Mouse (Mus musculus) 3134 (cell line): ENCODE measurements around the gene Rad1.
"Not testable (repeated sequence)": the region's sequence is repeated elsewhere in the genome, so short reads cannot be mapped to it uniquely, and the experiment has no call there.

Experiments
- DNase-seq: peaks from one replicate; pipeline ENCODE4 v3.0.0-alpha.2; 2011; ENCODE audit warnings: low spot score; ENCODE audit not compliant: insufficient read length; ENCODE audit errors: extremely low read depth

Rad1 gene

GRCm38 (mm10) chr15:10500838-10501719 is 15.3 kb downstream of the Rad1 start:
- DNase-seq, result no peak

DNA sequence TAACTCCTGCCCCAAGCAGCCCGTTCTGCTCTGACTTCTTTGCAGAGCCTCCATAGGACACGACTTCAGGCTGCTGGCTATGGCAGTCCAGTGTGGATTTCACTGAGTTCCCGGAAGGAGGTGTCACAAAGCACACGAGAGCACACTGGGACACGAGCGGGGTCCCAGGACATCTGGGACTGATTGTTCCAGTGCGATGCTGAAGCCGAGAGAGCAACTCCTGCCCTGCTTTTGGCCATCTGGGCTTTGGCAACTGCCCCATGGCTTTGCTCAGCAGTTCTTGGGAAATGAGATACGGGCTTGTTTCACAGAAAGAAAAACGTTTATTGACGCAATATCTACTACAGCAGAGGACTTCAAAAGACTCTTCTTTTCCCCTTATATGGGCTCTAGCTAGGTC is 20.3 kb downstream of the Rad1 start:
- no peak for DNase-seq

- DNase-seq, result no peak
Measured at GRCm38 (mm10) chr15:10515166-10515565, 29.3 kb downstream of the Rad1 start.

- peak; percentile 14 for DNase-seq
Measured at GRCm38 (mm10) chr15:10525896-10526295, 40.1 kb downstream of the Rad1 start.

DNA sequence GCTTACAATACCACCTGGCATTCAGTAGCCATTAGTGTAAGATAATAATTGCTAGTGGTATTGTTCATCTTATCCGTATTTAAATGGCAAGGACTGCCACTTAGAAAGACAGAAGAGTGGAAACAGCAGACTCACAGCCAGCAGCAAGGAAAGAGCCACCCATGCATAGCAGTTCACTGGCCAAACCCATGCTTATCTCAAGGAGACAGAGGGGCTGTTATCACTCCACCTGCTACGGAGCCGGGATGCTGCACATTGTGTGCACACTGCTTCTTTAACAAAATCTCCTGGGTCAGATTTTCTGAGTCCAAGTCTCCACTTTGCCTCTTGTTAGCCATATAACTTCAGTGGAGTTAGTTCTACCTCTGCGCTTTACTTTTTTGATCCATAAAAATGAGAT is 45.5 kb downstream of the Rad1 start:
- no peak for DNase-seq

DNA sequence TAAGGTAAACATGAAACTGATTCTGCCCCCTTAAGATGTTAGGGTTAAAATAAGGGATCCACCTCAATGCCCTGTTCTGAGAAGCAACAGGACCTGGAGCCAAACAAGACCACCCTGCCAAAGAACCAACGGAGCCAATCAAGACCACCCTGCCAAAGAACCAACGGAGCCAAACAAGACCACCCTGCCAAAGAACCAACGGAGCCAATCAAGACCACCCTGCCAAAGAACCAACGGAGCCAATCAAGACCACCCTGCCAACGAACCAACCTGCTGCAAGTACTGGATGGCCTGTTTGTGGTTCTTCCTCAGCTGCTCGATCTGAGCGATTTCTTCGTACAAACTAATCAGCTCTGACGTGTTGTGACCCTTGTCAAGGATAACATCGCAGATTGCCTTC is 47.5 kb downstream of the Rad1 start:
- DNase-seq, result not testable (repeated sequence)

DNA sequence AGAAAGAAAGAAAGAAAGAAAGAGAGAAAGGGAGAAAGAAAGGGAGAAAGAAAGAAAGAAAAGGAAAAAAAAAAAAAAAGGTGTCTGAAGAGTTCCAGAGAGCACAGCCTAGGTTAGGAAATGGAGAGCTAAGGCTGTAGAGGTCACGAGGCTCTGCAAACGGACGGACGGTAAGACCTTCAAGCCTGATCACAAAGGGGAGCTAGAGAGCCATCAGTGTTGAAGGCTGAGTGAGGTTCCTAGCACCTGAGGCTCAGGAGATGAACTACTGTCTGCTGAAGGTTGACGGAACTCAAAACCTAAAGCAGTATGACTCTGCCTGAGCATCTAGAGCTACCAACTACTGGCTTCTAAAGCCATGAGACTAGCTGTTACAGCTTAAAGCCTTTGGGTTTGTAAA is 48.8 kb downstream of the Rad1 start:
- no peak for DNase-seq

DNA sequence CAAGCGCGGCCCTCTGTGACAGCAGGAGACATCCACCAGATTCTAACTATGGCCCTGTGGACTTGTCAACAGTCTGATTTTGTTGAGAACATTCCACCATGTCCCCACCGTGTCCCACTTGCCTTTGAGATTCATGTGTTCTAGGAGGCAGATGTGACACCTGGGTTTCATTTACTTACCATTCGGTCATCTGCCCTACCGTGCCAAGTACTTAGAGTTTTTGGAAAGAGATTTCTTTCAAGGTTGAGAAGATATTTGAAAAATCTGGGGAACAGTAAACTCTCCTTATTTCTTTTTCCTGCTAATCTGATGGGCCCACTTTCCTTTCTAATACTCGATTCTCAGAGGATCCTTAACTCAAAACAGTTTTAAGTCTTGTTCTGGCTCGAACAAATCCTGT is 50.2 kb downstream of the Rad1 start:
- no peak for DNase-seq

- DNase-seq, result no peak
Measured at GRCm38 (mm10) chr15:10540271-10541088, 54.7 kb downstream of the Rad1 start.
